Mouse (Mus musculus) hindbrain, postnatal 0 days (tissue): ENCODE measurements around the gene H2-Ab1. TPM values are rescaled to one million over a fixed set of nuclear protein-coding genes. Genes with fewer than 3 reads are reported as not detected.

Experiments used
- ATAC-seq: fragments of 200-750 bp; cut with Nextera tagmentation; 2 replicates; pipeline ENCODE4 v1.8.0; 2017; ENCODE audit warnings: mild to moderate bottlenecking, moderate TSS enrichment, moderate library complexity
- DNase-seq: peaks from one replicate; pipeline ENCODE4 v3.0.0-alpha.2; 2015; ENCODE audit warnings: low spot score
- H3K27ac ChIP-seq: fragments of 300-500 bp; sonication (generic); 2 replicates; pipeline ENCODE4 v1.5.1; 2014; ENCODE audit warnings: mild to moderate bottlenecking
- H3K27me3 ChIP-seq: fragments of 300-500 bp; sonication (generic); 2 replicates; pipeline ENCODE4 v1.6.1; 2014; ENCODE audit warnings: low read length, mixed read lengths; ENCODE audit not compliant: insufficient read depth
- H3K36me3 ChIP-seq: fragments of 300-500 bp; sonication (generic); 2 replicates; pipeline ENCODE4 v1.6.1; 2014; ENCODE audit warnings: low read length, mixed read lengths; ENCODE audit not compliant: insufficient read depth
- H3K4me1 ChIP-seq: fragments of 300-500 bp; sonication (generic); 2 replicates; pipeline ENCODE4 v1.6.1; 2014; ENCODE audit warnings: antibody characterized with exemption, low read length, mixed read lengths; ENCODE audit not compliant: insufficient read depth
- H3K4me2 ChIP-seq: fragments of 300-500 bp; sonication (generic); 2 replicates; pipeline ENCODE4 v1.6.1; 2014; ENCODE audit warnings: low read depth, mild to moderate bottlenecking, low read length, moderate library complexity, mixed read lengths
- H3K4me3 ChIP-seq: fragments of 300-500 bp; sonication (generic); 2 replicates; pipeline ENCODE4 v1.5.1; 2014; ENCODE audit warnings: low read length
- H3K9ac ChIP-seq: fragments of 300-500 bp; sonication (generic); replicated peaks from 2 replicates; pipeline ENCODE4 v1.6.1; 2014; ENCODE audit warnings: mild to moderate bottlenecking, low read length, moderate library complexity, mixed read lengths
- H3K9me3 ChIP-seq: fragments of 300-500 bp; sonication (generic); 2 replicates; pipeline ENCODE4 v1.6.1; 2016; ENCODE audit warnings: low read length, mixed read lengths
- CTCF ChIP-seq: IDR thresholded peaks from 2 replicates; pipeline ENCODE4 v1.5.1; 2016; ENCODE audit warnings: antibody characterized with exemption, control low read depth, low read depth
- WGBS: fragments of 180-500 bp; shearing (Covaris S2); extraction: QIAGEN DNeasy Blood & Tissue Kit; methylation state at CpG from one replicate; pipeline ENCODE4 v1.1.7; 2014; 5-methylcytosine and 5-hydroxymethylcytosine counted together
- polyA plus RNA-seq: library from polyadenylated mRNA; unstranded; fragments of >200 nt; fragmentation: Nextera tagmentation; extraction: Ambion mirVana; gene quantifications from 2 replicates; pipeline ENCODE4 v1.2.1, GENCODE M21; 2015
- total RNA-seq: library from RNA; depleted of rRNA; stranded (reverse); fragments of >200 nt; gene quantifications from 2 replicates; pipeline ENCODE4 v1.2.3, GENCODE M21; 2014

Gene H2-Ab1
- total and polyA plus RNA-seq, 2 experiments from 2014 or later, result 1.1 to 2.9 TPM

DNA sequence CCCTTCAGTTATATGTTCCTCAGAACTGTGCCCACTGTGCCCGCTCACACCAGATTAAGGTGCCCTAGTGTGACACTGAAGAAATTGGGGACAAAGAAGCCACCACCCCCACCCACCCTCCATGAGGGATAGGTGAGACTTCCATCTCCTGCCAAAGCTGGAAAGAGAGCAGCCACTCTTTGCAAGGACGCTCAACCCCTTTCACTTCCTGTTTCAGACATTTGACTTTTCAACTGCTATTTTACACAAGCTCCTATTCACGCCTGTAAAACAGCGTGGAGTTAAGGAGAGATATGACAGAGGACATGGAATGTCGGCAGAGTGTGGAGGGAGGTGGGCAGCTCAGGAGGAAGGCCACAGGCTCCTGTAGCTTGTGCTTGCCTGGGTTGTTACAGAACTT, 29.0 kb downstream of the H2-Ab1 start:
- no peak for ATAC-seq

DNA sequence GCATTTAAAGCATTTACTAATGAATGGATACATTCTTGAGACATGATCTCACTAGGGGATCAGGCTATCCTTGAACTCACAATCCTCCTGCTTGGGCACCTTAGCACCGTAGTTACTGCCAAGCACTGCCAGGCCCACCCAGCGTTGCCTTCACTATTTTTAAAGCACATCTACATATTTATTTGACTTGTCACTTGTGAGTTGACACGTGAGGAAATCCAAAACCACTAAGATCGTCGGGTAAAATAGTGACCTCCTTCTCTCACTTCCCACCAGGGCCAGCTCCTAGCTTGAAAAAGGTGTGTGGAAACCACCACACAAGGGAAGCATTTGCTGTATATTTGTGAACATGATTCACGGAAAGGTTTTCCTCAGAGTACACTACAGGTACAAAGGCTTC, 29.5 kb downstream of the H2-Ab1 start:
- H3K27me3 ChIP-seq, result no peaks in the 10 kb centered on the region
- no peak for ATAC-seq
- no peak for TF ChIP-seq CTCF
- no peaks in the 10 kb centered on the region for H3K4me1 ChIP-seq
- H3K36me3 ChIP-seq, result no peaks in the 10 kb centered on the region
- no peak overlapping the region for H3K27ac ChIP-seq
- no peak overlapping the region for H3K4me3 ChIP-seq
- WGBS, result 76% methylated on average over 6 of the region's 6 CpGs
- H3K9ac ChIP-seq, result no peak overlapping the region
- no peaks in the 10 kb centered on the region for H3K9me3 ChIP-seq
- no peak overlapping the region for H3K4me2 ChIP-seq
- DNase-seq, result no peak

More for the DNA sequence above, 29.0 kb downstream of the H2-Ab1 start:
- Histone ChIP-seq H3K4me1 (no peaks in the 10 kb centered on the region), H3K4me2 (no peak overlapping the region), H3K36me3 (no peaks in the 10 kb centered on the region), H3K9ac (no peak overlapping the region), H3K4me3 (no peak overlapping the region), H3K9me3 (no peaks in the 10 kb centered on the region), H3K27me3 (no peaks in the 10 kb centered on the region), H3K27ac (no peak overlapping the region)
- WGBS, result 85% methylated on average over 5 of the region's 5 CpGs
- TF ChIP-seq CTCF, result no peak
- no peak for DNase-seq

DNA sequence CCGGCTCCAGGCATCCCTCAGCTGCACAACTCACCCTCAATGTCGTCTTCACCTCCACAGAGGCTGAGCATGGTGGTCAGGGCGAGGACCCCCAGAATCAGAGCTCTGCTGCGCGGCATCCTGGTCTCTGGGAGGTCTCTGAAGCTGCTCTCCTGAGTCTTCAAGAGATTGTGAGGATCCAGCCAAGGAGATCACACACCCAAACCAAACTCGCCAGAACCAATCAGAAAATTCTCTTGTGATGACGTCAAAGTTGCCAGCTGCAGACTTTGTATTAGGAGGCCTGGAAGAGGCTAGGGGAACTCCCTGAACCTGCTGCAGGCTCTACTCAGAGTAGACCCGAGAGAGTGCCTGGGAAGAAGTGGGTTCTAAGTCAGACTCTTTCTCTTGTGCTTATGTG, 30.2 kb downstream of the H2-Ab1 start, which contains the start of gene H2-Aa:
Gene H2-Aa, minus strand, starts transcription at position 176 of the 400 bp plus-strand sequence.
- no peaks in the 10 kb centered on the region for H3K27me3 ChIP-seq
- no peaks in the 10 kb centered on the region for H3K9me3 ChIP-seq
- WGBS, result 17% methylated on average over 8 of the region's 8 CpGs
- H3K4me3 ChIP-seq, result no peak within 1 kb of the TSS
- H3K4me1 ChIP-seq, result no peaks in the 10 kb centered on the region
- peak; percentile 71 for DNase-seq
- TF ChIP-seq CTCF, result no peak
- ATAC-seq, result peak; percentile 59; the same call in 1 of the 2 replicates
- H3K36me3 ChIP-seq, result no peaks in the 10 kb centered on the region
- no peak within 1 kb of the TSS for H3K27ac ChIP-seq
- no peak within 1 kb of the TSS for H3K4me2 ChIP-seq
- no peak within 1 kb of the TSS for H3K9ac ChIP-seq

DNA sequence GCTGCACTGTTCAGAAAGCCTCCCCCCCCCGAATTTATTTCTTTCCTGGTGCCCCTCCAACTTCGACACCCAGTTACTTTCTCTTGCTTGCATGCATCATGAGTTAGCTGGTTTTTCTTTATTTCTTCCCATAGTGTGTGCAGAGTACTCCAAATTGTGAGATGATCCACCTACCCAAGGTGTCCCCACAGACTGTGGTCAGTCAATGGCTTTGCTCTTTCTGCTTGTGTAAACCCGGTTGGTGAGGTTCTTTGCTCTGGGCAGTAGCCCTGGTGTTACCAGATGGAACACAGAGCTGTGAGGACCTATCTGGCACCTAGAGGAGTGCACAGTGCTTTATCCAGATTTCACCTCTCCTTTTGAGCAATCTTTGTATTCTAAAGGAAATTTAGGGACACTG, 30.6 kb downstream of the H2-Ab1 start:
- no peak overlapping the region for H3K27ac ChIP-seq
- no peaks in the 10 kb centered on the region for H3K27me3 ChIP-seq
- H3K36me3 ChIP-seq, result no peaks in the 10 kb centered on the region
- H3K9ac ChIP-seq, result no peak overlapping the region
- no peaks in the 10 kb centered on the region for H3K9me3 ChIP-seq
- ATAC-seq, result no peak
- WGBS, result 60% methylated on average over 3 of the region's 3 CpGs
- no peak overlapping the region for H3K4me3 ChIP-seq
- no peak for TF ChIP-seq CTCF
- H3K4me1 ChIP-seq, result no peaks in the 10 kb centered on the region
- no peak for DNase-seq
- no peak overlapping the region for H3K4me2 ChIP-seq

DNA sequence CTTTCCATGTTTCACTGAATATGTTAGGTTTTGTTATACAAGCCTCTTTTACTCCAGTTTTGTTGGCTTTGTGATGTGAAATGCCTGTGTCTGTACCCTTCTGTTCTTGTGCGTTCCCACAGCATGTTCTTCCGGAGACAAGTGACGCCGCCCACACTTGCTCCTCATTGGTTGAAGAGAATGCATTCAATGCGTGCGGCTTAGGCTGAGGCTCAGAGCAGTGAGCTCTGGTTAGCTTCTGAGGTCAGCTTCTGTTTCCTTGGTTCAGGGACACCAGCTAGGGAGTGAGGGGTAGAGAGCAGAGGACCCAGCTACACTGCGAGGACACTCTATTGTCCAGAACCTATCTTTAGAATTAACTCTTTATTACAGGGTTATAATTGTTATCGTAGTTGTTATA, 34.1 kb downstream of the H2-Ab1 start:
- WGBS, result 14% methylated on average over 8 of the region's 8 CpGs
- no peak overlapping the region for H3K4me2 ChIP-seq
- peak; percentile 90 for ATAC-seq

DNA sequence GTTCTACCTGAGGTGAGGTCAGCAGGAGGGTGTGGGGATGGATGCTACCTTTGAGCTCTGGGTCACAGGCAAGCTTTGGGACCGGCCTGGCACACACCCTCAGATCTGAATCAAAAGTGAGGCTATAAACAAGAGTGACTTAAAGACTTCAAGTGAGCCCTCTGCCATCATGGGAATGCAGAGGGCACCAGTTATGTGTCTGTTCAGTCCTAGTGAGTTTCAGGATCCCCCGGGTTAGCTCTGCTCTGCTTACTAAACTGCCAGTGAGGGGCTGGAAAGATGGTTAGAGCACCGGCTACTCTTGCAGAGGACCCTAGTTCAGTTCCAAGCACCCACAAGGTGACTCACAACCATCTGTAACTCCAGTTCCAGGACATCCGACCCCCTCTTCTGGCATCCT, 35.1 kb downstream of the H2-Ab1 start:
- Histone ChIP-seq H3K9me3 (no peaks in the 10 kb centered on the region), H3K27me3 (no peaks in the 10 kb centered on the region), H3K4me3 (no peak overlapping the region), H3K4me1 (no peaks in the 10 kb centered on the region), H3K27ac (no peak overlapping the region), H3K36me3 (no peaks in the 10 kb centered on the region), H3K9ac (no peak overlapping the region), H3K4me2 (no peak overlapping the region)
- WGBS, result 94% methylated on average over 4 of the region's 4 CpGs
- DNase-seq, result no peak
- no peak for TF ChIP-seq CTCF
- ATAC-seq, result no peak

More for the DNA sequence above, 34.1 kb downstream of the H2-Ab1 start:
- Histone ChIP-seq H3K27me3 (no peaks in the 10 kb centered on the region), H3K4me3 (no peak overlapping the region), H3K9me3 (no peaks in the 10 kb centered on the region), H3K27ac (no peak overlapping the region), H3K9ac (no peak overlapping the region), H3K36me3 (no peaks in the 10 kb centered on the region), H3K4me1 (no peaks in the 10 kb centered on the region)
- peak; percentile 94 for DNase-seq
- TF ChIP-seq CTCF, result no peak

DNA sequence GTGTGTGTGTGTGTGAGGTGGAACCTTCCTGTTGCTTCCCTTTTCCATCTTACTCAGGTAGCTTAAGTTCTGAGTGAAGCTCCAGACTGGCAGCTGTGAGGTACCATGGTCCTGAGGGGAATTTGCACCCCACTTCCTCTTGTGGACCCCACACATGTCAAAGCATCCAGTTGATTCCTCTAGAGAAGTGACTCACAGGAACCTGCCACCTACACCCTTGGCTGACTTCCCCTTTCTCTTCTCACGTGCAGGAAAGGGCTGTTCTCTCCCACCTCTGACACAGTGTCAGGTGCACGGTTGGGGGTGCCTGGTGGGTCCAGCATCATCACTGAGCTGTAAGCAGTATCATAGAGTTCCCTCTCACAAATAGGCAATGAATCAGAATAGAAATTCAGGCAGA, 36.0 kb downstream of the H2-Ab1 start:
- Histone ChIP-seq H3K4me2 (no peak overlapping the region), H3K9ac (no peak overlapping the region), H3K9me3 (no peaks in the 10 kb centered on the region), H3K4me1 (no peaks in the 10 kb centered on the region), H3K27me3 (no peaks in the 10 kb centered on the region), H3K36me3 (no peaks in the 10 kb centered on the region), H3K4me3 (no peak overlapping the region), H3K27ac (no peak overlapping the region)
- TF ChIP-seq CTCF, result no peak
- ATAC-seq (no peak), DNase-seq (no peak)
- WGBS, result 74% methylated on average over 2 of the region's 2 CpGs
